Mouse (Mus musculus) gastrocnemius, postnatal 25 days (tissue): ENCODE measurements at regions not wholly inside any gene's neighbourhood (a gene's known extent, or its start where the extent isn't known, plus 50 kb on each side); places are given as distances from the start of the nearest gene placed in this dataset.
"Not testable (repeated sequence)": the region's sequence is repeated elsewhere in the genome, so short reads cannot be mapped to it uniquely, and the experiment has no call there.

Experiments
- DNase-seq: peaks from one replicate; pipeline ENCODE4 v3.0.0; 2022

DNA sequence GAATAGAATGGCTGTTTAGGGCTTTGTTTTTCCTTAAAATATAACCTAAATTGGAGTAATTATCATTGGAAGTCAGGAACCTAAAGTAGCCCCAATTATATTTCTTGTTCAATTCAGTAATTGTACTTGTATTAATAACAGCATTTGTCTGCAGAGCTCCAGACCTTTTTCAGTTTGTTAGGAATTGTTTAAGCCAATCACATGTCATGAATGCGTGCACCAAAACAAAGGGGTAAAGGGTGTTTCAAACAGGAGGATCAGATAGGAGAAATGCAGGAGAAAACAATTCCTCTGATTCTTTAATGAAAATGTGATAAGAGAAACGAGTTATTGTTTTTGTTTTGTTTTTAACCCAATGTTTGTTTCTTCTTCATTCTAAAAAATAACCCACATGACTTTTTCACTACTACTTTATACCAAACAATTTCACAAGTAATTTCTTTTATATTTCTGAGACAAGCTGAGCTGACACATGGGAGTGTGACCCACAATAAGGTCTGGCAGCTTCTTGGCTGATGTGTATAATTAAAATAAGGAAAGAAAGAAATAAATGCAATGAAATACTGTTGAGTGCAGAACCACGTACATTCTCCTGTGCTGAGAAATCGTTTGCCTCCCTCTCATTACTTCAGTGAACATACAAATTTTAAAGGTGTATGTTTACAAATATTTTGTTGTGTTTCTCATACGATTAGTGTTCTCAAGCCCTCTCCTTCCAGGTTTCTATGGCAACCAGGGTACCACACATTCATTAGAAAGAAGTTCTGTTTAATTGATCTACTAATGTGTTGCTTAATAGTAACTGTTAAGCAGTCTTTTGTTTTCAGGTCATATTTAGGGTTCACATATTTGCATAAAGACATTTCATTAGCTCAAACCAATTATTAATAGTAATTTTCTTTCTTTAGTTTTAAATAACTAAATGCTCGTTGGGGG is 397.7 kb downstream of the Isl1 start:
- no peak for DNase-seq

DNA sequence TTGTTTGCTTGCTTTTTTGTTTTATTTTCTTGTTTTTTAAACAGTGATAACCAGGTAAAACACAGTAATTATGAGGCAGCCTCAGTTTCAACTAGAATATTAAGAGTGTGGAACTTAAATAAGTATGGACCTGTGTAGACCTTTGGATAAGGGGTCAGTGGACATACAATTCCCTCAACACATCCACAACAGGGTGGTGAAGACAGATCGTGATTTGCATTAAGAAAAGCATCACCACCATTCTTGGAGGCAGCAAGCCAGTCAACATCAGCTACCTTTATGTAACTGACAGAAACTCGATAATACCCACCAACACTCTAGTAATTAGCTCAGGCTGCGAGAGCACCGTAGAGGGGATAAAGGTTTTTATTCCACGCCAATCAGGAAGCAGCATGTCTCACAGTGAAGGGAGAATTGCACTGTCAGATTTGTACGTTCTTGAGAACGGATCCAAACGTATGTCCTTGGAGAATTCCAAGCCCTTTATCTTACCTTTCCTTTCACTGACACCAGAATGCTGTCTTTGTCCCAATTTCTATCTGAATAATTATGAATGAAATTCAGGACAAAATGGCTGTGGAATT is 398.5 kb downstream of the Isl1 start:
- no peak for DNase-seq

DNA sequence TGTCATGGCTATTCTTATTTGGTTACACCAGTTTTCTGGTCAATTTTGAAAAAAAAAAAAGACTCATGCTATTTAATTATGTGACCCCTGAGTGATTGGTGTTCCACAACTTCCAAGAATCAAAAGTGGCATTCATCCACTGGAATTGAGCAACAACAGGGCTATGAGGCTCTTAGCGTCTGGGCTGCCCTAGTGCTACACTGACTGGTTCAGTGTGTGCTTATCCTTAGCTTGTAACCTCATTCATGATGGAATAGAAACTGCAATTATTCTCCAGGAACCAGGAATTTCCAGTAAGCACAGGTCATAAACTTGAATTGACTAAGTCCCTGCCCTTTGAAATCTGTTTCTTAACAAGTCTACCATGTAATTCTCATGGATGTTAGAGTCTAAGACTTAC is 428.9 kb downstream of the Isl1 start:
- DNase-seq: no peak

DNA sequence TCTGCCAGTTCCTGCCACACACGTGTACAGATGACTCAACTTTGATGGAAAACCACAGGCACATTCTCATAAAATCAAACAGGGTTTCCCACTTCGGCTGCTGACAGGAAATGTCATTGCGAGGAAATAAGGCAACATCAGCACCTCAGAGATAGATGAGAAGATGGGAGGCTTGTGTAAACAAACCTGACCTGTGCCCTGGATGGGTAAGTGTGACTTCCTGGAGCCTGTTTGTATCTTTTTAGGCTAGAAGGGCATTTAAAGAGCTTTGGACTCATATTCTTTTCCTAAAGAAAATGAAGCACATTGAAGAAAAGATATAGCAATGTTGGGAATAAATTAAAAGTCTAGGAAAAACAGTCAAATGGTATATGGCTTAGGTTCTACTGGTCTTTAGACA is 449.0 kb downstream of the Isl1 start:
- DNase-seq: no peak

DNA sequence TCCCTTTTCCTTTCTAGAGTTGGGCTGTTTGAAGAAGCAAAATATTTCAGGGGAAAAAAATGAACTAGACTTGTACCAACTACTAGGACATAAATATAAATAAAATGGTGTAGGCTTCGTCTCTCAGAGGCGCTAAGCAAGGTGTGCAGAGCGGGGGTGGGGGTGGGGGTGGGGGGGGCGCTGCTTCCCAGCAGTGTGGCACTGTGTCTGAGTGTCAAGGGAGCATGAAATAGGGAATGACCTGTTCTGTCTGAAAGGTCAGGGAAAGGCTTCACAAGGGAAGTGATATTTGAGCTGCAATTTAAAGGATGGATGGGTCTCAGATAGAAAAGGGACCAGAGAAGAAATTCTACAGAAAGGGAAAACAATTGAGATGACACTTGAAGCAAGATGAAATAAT is 452.9 kb downstream of the Isl1 start:
- no peak for DNase-seq

DNA sequence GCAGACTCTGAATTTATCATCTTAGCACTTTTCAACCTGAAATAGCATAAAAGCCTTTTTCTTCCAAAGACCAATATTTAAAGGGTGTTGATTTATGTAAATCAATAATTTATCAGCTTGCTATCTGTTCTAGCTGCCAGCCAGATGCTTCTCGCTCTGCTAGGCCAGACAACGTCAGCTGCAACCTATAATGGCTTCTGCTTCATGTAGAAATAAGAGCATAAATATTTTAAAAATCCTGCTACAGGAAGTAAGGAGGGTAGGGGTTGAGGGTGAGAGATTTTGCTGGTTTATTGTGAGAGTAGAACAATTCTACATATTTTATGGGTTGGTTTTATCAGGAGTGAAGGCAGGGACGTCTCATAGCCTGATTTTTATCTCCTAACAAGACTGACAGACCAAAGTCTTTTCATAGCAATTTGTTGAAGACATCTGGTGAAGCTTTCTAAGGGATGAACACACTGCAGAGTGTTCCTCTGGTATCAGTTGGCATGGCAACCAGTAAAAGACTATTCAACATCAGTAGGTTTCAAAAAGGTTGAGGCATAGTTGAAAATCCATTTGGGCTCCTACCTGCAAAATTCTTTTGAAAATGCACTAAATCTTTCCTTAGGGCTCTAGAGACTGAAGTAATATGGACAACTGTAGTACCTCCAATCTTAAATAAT is 456.7 kb downstream of the Isl1 start:
- DNase-seq: no peak

DNA sequence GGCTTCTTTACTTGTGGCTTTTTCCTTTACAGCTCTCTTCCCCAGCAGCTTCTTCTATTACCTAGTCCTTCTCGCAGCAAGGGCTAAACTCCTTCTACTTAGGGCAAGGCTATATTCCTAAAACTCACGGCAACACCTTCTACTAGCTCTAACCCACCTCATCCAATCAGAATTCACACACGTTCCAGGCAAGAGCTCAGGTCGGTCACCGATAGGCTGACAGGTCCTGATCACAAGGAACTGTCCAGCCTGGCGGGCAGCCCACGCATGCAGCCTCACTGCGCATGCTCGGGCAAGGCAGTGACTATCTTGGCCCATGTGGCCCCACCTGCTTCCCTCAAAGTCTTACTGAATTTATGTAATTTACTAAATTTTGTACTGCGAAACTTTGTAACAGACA is 466.4 kb downstream of the Isl1 start:
- DNase-seq: no peak

DNA sequence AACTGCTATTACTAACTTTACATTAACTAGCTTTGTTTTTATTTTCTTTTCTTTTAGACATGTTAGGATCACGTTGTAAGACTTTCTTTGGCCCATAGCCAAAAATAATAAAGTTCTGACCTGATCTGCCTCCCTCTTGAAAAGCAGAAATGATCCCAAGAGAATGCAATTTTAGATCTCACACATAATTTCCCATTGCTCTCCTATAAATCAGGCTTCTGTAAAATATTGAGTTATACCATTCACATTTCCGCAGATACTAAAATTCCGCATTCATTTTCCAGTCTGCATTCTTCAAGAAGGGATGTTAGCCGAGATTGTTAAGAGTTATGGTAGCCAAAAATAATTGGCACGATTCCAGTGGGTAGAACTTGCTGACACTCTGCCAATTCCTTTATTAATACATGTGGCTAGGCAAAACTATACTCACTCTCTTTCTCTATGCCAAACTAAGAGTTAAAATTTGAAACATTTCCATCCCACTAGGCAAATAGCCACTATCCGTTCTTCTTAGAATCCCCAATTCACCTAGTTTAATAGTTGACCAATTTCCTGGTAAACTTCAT is 473.2 kb downstream of the Isl1 start:
- no peak for DNase-seq

- no peak for DNase-seq
These were observed 484.3 kb downstream of the Isl1 start for GRCm38 (mm10) chr13:115825191-115825590.

- DNase-seq: no peak
These were observed 487.0 kb downstream of the Isl1 start for GRCm38 (mm10) chr13:115822527-115822926.

- no peak for DNase-seq
These were observed 495.3 kb downstream of the Isl1 start for GRCm38 (mm10) chr13:115814211-115814610.

GRCm38 (mm10) chr13:115799294-115799693 is 510.2 kb downstream of the Isl1 start:
- DNase-seq: no peak

DNA sequence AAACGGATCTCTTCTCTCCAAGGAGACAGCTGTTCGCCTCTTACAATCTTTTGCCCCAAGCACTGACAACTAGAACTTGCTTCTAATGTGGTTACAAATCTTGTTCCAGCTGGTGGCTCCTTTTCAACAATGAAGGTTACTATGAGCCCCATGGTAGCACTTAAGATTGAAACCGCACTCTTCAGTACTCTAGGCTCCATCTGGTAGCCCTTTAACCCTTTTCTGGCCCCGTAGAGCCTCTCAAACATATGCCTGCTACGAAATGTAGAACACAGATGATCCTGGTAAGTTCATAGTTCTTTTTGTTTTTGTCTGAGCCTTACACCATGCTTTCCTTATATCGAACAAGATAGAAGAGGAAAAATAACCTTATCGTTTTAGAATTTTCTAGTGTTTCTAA is 558.2 kb downstream of the Isl1 start:
- DNase-seq: no peak

DNA sequence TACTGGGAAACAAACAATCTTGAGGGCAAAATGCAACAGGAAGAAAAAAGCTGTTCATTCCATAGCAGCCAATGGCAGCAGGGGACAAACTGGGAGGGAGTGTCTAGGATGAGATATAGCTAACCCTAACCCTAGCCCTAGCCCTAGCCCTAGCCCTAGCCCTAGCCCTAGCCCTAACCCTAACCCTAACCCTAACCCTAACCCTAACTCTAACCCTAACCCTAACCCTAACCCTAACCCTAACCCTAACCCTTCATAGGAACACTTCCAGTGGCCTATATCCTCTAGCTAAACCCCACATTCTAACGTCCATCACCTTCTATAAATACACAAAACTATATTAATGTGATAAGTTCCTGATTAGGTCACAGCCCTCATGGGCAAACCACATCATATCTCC is 567.4 kb downstream of the Isl1 start:
- DNase-seq: not testable (repeated sequence)

DNA sequence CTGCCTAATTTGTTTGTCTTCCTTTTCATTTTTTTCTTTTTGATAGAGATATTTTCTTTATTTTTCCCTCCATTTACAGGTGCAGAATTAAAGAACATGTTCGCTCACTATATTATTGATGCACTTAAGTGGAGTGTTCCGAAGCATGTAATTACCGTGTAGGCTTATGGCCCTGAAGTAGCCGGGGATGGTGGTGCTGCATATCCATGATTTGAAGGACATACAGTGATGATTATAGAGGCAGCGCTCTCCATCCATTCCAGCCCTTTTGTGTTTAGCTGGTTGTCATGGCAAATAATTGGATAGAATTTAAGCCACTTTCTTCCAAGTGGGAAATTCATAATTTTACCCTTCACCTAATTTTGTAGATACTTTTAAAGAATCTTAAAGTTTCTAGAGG is 581.5 kb downstream of the Isl1 start:
- no peak for DNase-seq

- no peak for DNase-seq
These were observed 584.0 kb downstream of the Isl1 start for GRCm38 (mm10) chr13:115725356-115725952.

GRCm38 (mm10) chr13:115719276-115719675 is 590.2 kb downstream of the Isl1 start:
- DNase-seq: no peak

DNA sequence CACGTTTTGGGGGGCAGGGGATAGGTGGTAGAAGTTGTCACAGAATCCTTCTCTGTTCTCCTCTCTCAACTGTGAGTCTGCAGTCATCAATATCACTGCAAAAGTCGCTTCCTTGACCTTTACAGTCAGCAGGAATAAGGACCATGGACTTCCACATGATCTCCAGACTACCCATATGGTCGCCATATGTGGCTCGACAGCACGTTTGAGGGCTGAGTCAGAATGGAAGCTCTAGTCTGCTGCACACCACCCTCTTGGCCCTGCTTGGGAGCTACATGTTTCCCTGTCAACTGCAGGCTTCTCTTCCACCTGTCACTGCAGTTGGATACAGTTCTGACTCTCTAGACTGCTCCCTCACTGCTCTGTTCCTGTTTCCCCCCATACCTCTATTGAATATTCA is 590.6 kb downstream of the Isl1 start:
- DNase-seq: no peak

DNA sequence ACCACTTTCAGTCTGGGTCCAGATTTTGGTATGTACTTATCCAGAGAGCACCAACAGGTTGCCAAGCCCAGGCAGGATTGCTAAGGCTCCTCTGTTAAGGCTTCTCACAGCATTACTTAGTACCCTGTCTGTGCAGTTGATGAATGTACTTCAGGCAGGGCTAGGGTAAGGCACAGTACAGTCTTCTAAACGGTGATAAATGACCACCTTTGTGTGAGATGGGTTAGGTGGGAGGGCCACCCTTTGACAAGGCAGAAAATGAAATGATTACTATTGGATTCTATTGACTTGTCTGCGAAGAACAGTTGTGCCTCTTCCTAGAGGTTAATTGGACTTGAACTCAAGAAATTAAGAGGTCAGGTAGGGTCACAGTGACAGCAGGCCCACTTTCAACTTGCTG is 594.4 kb upstream of the Itga1 start:
- DNase-seq: no peak

GRCm38 (mm10) chr13:115687426-115687825 is 585.7 kb upstream of the Itga1 start:
- no peak for DNase-seq

DNA sequence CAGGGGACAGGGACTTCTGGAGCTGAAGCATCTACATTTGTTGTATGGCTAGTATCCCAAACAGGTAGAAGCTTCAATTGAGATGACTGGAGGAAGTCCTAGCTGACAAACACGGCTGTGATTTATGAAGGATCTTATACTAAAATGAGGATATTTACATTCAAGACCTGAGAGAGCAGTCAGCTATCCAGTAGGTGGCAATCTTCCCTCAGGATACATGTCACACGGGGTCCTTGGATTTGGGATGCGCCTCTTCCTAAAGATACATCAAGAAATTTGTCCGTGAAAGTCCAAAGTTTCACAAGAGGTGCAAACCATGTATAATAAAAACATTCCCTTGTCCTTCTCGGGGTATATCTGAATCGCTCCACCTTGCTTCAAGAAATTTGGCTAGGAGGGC is 577.8 kb upstream of the Itga1 start:
- DNase-seq: no peak

DNA sequence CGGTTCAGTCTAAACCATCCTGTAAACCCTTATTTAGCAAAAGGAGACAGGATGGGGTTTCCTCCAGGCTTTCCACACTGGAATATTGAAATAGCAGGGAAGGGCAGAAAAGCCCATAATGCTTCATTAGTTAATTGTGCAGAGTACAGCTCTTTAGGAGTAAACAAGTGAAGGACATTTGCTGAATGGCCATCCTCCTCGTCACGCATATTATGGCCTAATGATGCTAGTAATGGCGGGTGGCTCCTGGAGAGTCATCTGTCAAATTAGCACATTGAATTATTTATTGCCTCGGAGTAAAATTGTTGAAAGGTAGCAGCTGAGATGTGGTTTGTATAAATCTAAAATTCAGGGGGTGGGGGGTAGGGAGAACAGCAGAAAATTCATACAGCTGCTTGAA is 575.1 kb upstream of the Itga1 start:
- DNase-seq: no peak

DNA sequence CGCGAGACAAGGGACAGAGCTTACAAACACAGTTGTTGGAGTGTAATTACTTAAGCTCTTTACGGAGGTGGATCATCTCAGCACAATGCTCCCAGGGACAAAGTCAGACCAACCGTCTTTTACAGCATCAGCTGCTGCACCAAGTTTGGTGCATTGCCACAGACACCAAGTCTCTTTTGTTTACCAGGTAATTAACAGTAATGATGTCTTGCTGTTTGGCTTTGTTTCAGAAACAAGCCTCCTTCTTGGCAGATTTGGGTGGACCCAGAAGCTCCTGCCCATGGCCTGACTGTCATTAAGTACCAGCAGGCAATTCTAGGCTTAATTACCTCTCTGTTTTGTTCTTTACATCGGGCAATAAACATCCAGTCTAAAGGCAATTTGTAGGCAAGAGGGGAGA is 572.0 kb upstream of the Itga1 start:
- DNase-seq: no peak
